Mouse (Mus musculus): ENCODE data around the gene Cdk4. TPM values are rescaled to one million over a fixed set of nuclear protein-coding genes. Genes with fewer than 3 reads are reported as not detected.
A peak's percentile ranks its signal among the peaks of the same experiment; 100 is the strongest.

Cdk4 gene
- polyA plus RNA-seq, 1 experiment from 2014 or later: 1,139 TPM

GRCm38 (mm10) chr10:127091507-127092396 is 28.4 kb downstream of the Cdk4 start:
- Histone ChIP-seq H3K4me1 (replicated peaks) (peaks cover 38% of the 10 kb centered on the region), H3K9me3 (no peaks in the 10 kb centered on the region), H3K36me3 (peaks cover 71% of the 10 kb centered on the region), H3K27ac (replicated peaks) (no peak overlapping the region), H3K4me3 (peak overlapping the region; percentile 25), H3K9ac (peak overlapping the region; percentile 52), H3K4me2 (peak overlapping the region; percentile 49), H3K27me3 (peaks cover 71% of the 10 kb centered on the region)
- peak; percentile 36 for ATAC-seq (ENCODE audit: low read depth)
- 13% methylated on average over 47 of the region's 51 CpGs for WGBS

- 53% methylated on average over 4 of the region's 4 CpGs for WGBS
- no peak overlapping the region for H3K9ac ChIP-seq
- no peak overlapping the region for H3K4me3 ChIP-seq
- no peak overlapping the region for H3K27ac ChIP-seq (replicated peaks)
- H3K4me2 ChIP-seq: no peak overlapping the region
- H3K9me3 ChIP-seq: no peaks in the 10 kb centered on the region
- peaks cover 38% of the 10 kb centered on the region for H3K4me1 ChIP-seq (replicated peaks)
- H3K36me3 ChIP-seq: peaks cover 71% of the 10 kb centered on the region
- peaks cover 61% of the 10 kb centered on the region for H3K27me3 ChIP-seq
- no peak for ATAC-seq (ENCODE audit: low read depth)
These were observed 29.4 kb downstream of the Cdk4 start for GRCm38 (mm10) chr10:127092742-127093141.

GRCm38 (mm10) chr10:127094382-127094802 is 31.1 kb downstream of the Cdk4 start:
- peak overlapping the region; percentile 54; the same call in 1 of the 2 replicates for H3K27ac ChIP-seq (replicated peaks)
- WGBS: 43% methylated on average over 7 of the region's 7 CpGs
- no peak for ATAC-seq (ENCODE audit: low read depth)

GRCm38 (mm10) chr10:127098514-127098913 is 35.2 kb downstream of the Cdk4 start:
- 79% methylated on average over 20 of the region's 20 CpGs for WGBS
- Histone ChIP-seq H3K27me3 (peaks cover 3% of the 10 kb centered on the region; the same call in 1 of the 2 replicates), H3K36me3 (peaks cover 80% of the 10 kb centered on the region), H3K9me3 (no peaks in the 10 kb centered on the region), H3K9ac (no peak overlapping the region), H3K4me1 (replicated peaks) (peaks cover 17% of the 10 kb centered on the region), H3K4me3 (no peak overlapping the region), H3K27ac (replicated peaks) (no peak overlapping the region), H3K4me2 (no peak overlapping the region)
- no peak for ATAC-seq (ENCODE audit: low read depth)

More at GRCm38 (mm10) chr10:127094382-127094802, 31.1 kb downstream of the Cdk4 start:
- Histone ChIP-seq H3K9me3 (no peaks in the 10 kb centered on the region), H3K36me3 (peaks cover 73% of the 10 kb centered on the region), H3K9ac (no peak overlapping the region), H3K4me2 (no peak overlapping the region), H3K27me3 (peaks cover 45% of the 10 kb centered on the region), H3K4me3 (no peak overlapping the region), H3K4me1 (replicated peaks) (peaks cover 38% of the 10 kb centered on the region)

- H3K27me3 ChIP-seq: no peaks in the 10 kb centered on the region
These were observed 35.9 kb downstream of the Cdk4 start for GRCm38 (mm10) chr10:127099191-127099590.

GRCm38 (mm10) chr10:127099868-127100267 is 36.5 kb downstream of the Cdk4 start:
- Histone ChIP-seq H3K27me3 (no peaks in the 10 kb centered on the region), H3K4me3 (no peak overlapping the region), H3K4me1 (replicated peaks) (peaks cover 4% of the 10 kb centered on the region; the same call in 1 of the 2 replicates), H3K9me3 (no peaks in the 10 kb centered on the region), H3K27ac (replicated peaks) (no peak overlapping the region), H3K4me2 (no peak overlapping the region), H3K36me3 (peaks cover 86% of the 10 kb centered on the region), H3K9ac (no peak overlapping the region)
- WGBS: 93% methylated on average over 15 of the region's 15 CpGs
- no peak for ATAC-seq (ENCODE audit: low read depth)

More at GRCm38 (mm10) chr10:127099191-127099590, 35.9 kb downstream of the Cdk4 start:
- Histone ChIP-seq H3K4me3 (no peak overlapping the region), H3K4me1 (replicated peaks) (peaks cover 10% of the 10 kb centered on the region), H3K9me3 (no peaks in the 10 kb centered on the region), H3K27ac (replicated peaks) (no peak overlapping the region), H3K9ac (no peak overlapping the region), H3K36me3 (peaks cover 85% of the 10 kb centered on the region), H3K4me2 (no peak overlapping the region)
- no peak for ATAC-seq (ENCODE audit: low read depth)
- WGBS: 90% methylated on average over 10 of the region's 10 CpGs

GRCm38 (mm10) chr10:127100414-127100813 is 37.1 kb downstream of the Cdk4 start:
- Histone ChIP-seq H3K4me1 (replicated peaks) (no peaks in the 10 kb centered on the region), H3K27ac (replicated peaks) (no peak overlapping the region), H3K36me3 (peaks cover 86% of the 10 kb centered on the region), H3K27me3 (no peaks in the 10 kb centered on the region), H3K9me3 (no peaks in the 10 kb centered on the region), H3K9ac (no peak overlapping the region), H3K4me3 (no peak overlapping the region), H3K4me2 (no peak overlapping the region)
- no peak for ATAC-seq (ENCODE audit: low read depth)
- 90% methylated on average over 8 of the region's 8 CpGs for WGBS

- Histone ChIP-seq H3K4me3 (no peak overlapping the region), H3K4me1 (replicated peaks) (no peaks in the 10 kb centered on the region), H3K4me2 (no peak overlapping the region), H3K9ac (no peak overlapping the region), H3K27me3 (no peaks in the 10 kb centered on the region), H3K27ac (replicated peaks) (no peak overlapping the region), H3K9me3 (no peaks in the 10 kb centered on the region), H3K36me3 (peaks cover 83% of the 10 kb centered on the region)
- 90% methylated on average over 6 of the region's 6 CpGs for WGBS
- no peak for ATAC-seq (ENCODE audit: low read depth)
These were observed 37.8 kb downstream of the Cdk4 start for GRCm38 (mm10) chr10:127101151-127101550.

- Histone ChIP-seq H3K4me3 (no peak overlapping the region), H3K27ac (replicated peaks) (no peak overlapping the region), H3K4me1 (replicated peaks) (no peaks in the 10 kb centered on the region), H3K36me3 (peaks cover 73% of the 10 kb centered on the region), H3K4me2 (no peak overlapping the region), H3K9me3 (no peaks in the 10 kb centered on the region), H3K9ac (no peak overlapping the region), H3K27me3 (no peaks in the 10 kb centered on the region)
- WGBS: 86% methylated on average over 7 of the region's 7 CpGs
- no peak for ATAC-seq (ENCODE audit: low read depth)
These were observed 40.3 kb downstream of the Cdk4 start for GRCm38 (mm10) chr10:127103631-127104030.

- Histone ChIP-seq H3K27me3 (no peaks in the 10 kb centered on the region), H3K36me3 (peaks cover 55% of the 10 kb centered on the region), H3K4me2 (no peak overlapping the region), H3K27ac (replicated peaks) (no peak overlapping the region), H3K4me1 (replicated peaks) (no peaks in the 10 kb centered on the region), H3K9me3 (no peaks in the 10 kb centered on the region), H3K4me3 (no peak overlapping the region), H3K9ac (no peak overlapping the region)
- 92% methylated on average over 16 of the region's 16 CpGs for WGBS
- ATAC-seq (ENCODE audit: low read depth): no peak
These were observed 44.4 kb downstream of the Cdk4 start for GRCm38 (mm10) chr10:127107563-127108261.

- Histone ChIP-seq H3K9me3 (no peaks in the 10 kb centered on the region), H3K9ac (no peak overlapping the region), H3K27ac (replicated peaks) (no peak overlapping the region), H3K4me3 (no peak overlapping the region), H3K36me3 (peaks cover 57% of the 10 kb centered on the region), H3K4me2 (no peak overlapping the region), H3K27me3 (no peaks in the 10 kb centered on the region), H3K4me1 (replicated peaks) (no peaks in the 10 kb centered on the region)
- 80% methylated on average over 3 of the region's 3 CpGs for WGBS
- ATAC-seq (ENCODE audit: low read depth): no peak
These were observed 44.9 kb downstream of the Cdk4 start for GRCm38 (mm10) chr10:127108262-127108583.
